Mouse (Mus musculus) cerebellum, postnatal 25 days (tissue): ENCODE results near the gene Scn1b.

ENCODE experiments used
- DNase-seq, 2 experiments: peaks; one replicate each; pipeline ENCODE4 v3.0.0; 2021; ENCODE audit warnings: mixed read lengths in 2 of 2

Scn1b gene

GRCm38 (mm10) chr7:31115182-31115581 is 11.6 kb downstream of the Scn1b start, which contains the start of gene Hpn:
TSS of gene Hpn (minus strand) at chr7:31115290.
- DNase-seq: peak in 1 of 2 experiments; percentile 63

- DNase-seq: no peak
Measured at GRCm38 (mm10) chr7:31114646-31115045, 12.2 kb downstream of the Scn1b start.

- DNase-seq: no peak
Measured at GRCm38 (mm10) chr7:31113800-31114199, 13.0 kb downstream of the Scn1b start.

GRCm38 (mm10) chr7:31112036-31112435 is 14.8 kb downstream of the Scn1b start:
- DNase-seq: no peak

- DNase-seq: no peak
Measured at GRCm38 (mm10) chr7:31110861-31111385, 15.9 kb downstream of the Scn1b start.

- DNase-seq: no peak
Measured at GRCm38 (mm10) chr7:31109796-31110195, 17.0 kb downstream of the Scn1b start.

GRCm38 (mm10) chr7:31109091-31109490 is 17.7 kb downstream of the Scn1b start:
- peak; percentile 77 to 86 for DNase-seq

- no peak for DNase-seq
Measured at GRCm38 (mm10) chr7:31107781-31108180, 19.0 kb downstream of the Scn1b start.

GRCm38 (mm10) chr7:31106166-31106565 is 20.6 kb downstream of the Scn1b start:
- no peak for DNase-seq

- DNase-seq: peak; percentile 74 to 85
Measured at GRCm38 (mm10) chr7:31105061-31105768, 21.6 kb downstream of the Scn1b start.

GRCm38 (mm10) chr7:31100786-31101185 is 26.0 kb downstream of the Scn1b start:
- DNase-seq: no peak

- DNase-seq: no peak
Measured at GRCm38 (mm10) chr7:31099612-31099982, 27.2 kb downstream of the Scn1b start.

- peak in 1 of 2 experiments; percentile 53 for DNase-seq
Measured at GRCm38 (mm10) chr7:31098697-31099611, 27.8 kb downstream of the Scn1b start.

- DNase-seq: peak; percentile 91 to 95
Measured at GRCm38 (mm10) chr7:31097583-31098248, 29.1 kb downstream of the Scn1b start.

GRCm38 (mm10) chr7:31096892-31097564 is 29.8 kb downstream of the Scn1b start:
- DNase-seq: no peak

GRCm38 (mm10) chr7:31094774-31095501 is 31.9 kb downstream of the Scn1b start:
- DNase-seq: peak; percentile 50 to 71

GRCm38 (mm10) chr7:31089721-31090120 is 37.1 kb downstream of the Scn1b start:
- no peak for DNase-seq

GRCm38 (mm10) chr7:31088206-31088605 is 38.6 kb downstream of the Scn1b start:
- no peak for DNase-seq

GRCm38 (mm10) chr7:31087262-31087661 is 39.5 kb downstream of the Scn1b start:
- DNase-seq: no peak

- no peak for DNase-seq
Measured at GRCm38 (mm10) chr7:31086175-31086755, 40.5 kb downstream of the Scn1b start.

- no peak for DNase-seq
Measured at GRCm38 (mm10) chr7:31085171-31085570, 41.6 kb downstream of the Scn1b start.
